Mouse (Mus musculus): ENCODE measurements at regions not wholly inside any gene's neighbourhood (a gene's known extent, or its start where the extent isn't known, plus 50 kb on each side); places are given as distances from the start of the nearest gene placed in this dataset.

DNA sequence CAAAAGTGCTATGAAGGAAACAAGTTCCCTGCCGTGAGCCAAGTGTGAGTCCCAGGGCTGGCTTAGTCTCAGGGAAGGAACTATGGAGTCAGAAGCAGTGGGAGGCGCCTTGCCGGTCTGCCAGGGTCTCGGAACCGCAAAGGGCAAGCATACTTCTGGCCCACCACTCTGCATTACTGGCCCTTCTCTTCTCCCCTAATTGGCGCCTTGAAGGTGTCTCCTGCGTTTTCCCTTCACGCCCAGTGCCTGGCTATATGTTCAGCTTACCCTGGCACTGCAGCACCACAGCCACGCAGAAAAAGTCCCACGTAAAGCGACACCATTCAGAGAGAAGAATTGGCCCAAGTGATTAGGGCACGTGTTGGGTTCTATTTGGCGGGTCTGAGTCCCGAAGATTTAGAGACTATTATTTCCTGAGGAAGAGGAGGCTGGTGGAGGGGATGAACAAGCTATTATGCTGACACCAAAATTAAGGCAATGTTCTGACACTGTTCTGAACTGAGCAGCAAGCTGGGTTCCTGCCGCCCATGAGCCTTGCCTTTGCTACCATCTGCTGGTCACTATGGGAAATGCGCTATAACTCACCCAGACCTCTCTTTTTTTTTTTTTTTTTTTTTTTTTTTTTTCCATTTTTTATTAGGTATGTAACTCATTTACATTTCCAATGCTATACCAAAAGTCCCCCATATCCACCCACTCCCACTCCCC lies 288.5 kb upstream of the Jmjd1c start:
- no peak for ATAC-seq

DNA sequence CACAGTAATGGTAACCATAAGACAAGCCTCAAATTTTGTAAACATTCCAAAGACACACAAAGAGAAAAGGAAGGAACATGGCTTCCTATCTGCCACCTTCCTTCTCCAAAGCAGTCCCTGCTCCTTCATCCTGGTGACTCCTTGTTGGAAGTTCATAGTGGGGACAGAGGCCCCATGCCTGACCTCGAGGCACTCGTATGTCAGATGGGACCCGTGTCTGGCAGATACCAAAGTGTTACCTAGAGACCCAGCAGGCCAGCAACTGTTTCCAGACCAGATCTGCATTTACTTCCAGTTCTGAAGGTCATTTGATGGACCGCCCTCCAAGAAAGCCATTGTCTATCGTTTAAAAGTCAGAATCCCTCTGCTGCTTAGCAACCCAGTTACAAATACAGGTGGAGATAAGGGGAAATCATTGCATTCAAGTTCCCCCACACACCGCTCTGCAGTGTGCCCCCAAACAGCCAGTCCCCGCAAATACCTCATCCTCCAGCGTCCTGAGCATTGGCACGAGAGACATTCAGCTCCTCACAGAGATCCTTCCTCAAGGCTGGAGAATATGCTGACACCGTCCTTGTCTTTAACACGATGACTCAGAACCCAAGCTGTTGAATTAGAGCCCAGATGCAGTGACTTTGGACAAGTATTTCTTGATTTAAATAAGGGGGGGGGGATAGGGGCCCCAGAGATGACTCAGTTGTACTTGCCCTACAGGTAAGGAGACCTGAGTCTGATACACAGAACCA lies 283.2 kb upstream of the Jmjd1c start:
- no peak for ATAC-seq

DNA sequence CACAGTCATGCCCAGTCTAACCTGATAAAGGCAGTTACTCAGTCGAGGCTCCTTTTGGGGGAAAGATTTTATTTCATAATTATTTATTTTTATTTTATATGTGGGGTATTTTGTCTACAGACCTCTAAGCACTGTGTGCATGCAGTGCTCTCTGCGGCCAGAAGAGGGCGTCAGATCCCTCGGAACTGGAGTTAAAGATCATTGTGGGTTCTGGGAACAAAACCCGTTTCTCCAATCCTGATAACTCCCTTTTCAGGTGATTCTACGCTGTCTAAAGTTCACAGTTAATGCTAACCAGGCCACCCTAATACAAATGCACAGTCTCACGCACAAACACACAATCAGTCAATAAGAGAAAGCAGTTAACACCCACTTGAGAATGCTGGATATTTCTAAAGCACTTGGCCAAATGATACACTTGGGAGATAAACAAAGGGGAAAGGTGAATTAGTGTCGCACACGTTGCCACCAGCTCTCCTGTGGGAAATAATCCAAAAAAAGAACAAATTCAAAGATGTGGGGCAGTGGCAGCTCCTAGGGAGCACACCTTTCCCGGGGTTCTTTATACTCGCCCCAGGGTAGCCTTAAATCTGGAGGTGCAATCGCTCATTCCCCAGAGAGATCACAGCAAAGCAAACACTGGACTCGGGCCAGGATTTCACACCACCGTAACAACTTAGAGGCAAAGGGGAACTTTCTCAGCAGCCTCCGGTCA lies 281.9 kb upstream of the Jmjd1c start:
- no peak for ATAC-seq

DNA sequence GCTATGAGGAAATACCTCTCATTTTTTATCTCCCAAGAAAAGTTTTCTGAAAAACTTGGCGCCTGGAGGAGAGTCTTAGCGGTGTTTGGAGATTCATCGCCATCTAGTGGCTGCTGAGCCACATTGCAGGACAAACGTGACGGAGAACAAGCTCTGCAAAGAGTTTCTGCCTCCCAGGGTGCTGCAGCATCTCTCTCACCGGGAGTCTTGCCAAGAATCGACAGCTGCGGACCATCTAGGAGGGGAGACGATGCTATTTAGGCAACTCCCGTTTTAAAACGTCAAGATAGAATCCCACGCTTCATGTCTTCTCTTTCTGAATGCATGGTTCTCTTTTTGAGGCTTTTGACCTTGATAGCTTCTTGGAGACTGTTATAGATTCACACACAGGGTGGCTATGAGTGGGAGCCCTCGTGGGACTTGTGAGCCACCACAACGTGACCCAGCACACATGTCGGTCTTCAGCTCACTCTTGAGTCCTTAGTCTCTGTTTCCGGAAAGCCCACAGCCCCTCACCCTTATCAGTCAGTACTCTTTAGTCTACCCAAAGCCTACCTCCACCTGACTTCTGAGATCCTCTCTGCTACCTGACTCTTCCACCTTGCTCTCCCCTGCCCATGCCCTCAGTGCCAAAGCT lies 281.2 kb upstream of the Jmjd1c start:
- no peak for ATAC-seq

DNA sequence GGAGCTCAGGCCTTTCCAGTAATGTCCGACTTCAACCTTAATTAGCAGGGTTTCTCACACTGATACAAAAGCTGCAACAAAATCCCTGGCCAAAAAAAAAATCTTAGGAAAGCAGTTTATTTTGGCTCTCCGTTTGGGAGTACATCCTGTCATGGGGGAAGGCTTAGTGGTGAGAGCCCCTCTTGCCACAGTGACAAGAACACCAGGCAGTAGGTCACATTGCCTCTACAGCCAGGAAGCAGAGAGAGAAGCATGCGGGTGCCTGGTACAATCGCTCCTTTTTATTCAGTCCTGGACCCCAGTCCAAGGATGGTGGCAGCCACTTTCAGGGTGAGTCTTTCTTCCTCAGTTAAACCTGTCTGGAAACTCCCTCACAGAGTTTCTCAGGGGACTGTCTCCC lies 280.0 kb upstream of the Jmjd1c start:
- no peak for ATAC-seq

DNA sequence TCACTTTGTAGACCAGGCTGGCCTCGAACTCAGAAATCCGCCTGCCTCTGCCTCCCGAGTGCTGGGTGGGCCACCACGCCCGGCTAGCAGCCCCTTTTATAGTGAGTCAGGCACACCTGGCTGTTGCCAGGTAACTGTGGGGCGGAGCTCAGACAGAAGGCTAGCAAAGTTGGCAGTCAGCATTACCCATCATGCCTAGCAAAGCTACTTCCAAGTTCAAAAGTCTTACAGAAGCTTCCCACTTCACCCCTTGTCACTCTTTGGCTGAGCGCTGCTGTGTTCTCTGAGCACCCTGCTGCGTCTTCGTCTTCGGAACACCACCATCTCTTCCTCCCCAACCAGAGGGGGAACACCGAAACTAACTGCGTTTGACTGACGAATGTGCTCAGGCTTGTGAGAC lies 279.1 kb upstream of the Jmjd1c start:
- ATAC-seq: no peak

DNA sequence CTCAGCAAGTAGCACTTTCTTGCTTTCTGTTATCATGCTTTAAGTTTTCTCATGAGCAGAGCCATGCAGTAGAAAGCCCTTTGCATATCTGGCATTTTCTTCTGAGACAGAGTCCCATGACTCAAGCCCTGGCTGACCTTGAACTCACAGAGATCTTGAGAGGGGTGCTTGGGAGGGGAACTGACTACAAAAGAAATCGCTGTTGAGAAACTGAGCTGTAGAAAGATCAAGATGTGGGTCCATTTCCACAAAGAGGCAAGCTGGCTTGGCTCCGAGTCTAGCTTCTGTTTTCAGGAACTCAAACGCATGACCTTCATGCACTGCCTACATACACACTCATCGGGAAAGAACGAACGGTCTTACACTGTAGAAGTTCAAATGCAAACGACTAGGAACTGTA lies 278.0 kb upstream of the Jmjd1c start:
- no peak for ATAC-seq

DNA sequence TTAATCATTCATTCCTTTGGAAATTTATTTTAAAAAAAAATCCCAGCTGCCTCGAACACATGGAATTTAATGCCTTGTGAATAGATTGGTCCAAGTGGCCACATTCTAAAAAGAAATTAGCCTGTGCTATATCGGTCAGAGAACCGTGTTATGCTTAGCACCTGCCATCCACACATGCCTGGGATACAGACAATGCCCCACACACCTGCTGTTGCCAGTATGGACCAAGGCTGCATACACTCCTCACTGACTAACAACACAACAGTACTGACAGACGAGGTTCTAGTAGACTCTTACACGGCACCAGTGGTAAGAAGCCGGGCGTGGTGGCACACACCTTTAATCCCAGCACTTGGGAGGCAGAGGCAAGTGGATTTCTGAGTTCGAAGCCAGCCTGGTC lies 276.4 kb upstream of the Jmjd1c start:
- no peak for ATAC-seq

DNA sequence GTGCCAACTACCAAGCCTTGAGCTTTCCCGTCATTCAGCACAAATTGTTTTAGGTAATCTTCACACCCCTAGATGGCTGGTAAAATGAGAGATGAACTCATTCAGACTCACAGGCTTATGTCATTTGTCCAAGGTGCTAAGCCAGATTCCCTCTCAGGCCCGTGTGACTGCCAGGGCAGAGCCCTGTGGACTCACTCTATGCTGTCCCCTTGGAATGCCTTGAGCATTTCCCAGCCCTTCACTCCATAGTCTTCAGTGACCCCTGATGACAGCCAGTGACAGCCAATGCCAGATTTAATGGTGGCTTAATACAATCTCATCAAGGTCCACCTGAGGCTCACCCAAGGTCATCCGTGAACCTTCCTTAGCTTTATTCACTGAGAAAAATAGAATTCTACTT lies 270.2 kb upstream of the Jmjd1c start:
- no peak for ATAC-seq

DNA sequence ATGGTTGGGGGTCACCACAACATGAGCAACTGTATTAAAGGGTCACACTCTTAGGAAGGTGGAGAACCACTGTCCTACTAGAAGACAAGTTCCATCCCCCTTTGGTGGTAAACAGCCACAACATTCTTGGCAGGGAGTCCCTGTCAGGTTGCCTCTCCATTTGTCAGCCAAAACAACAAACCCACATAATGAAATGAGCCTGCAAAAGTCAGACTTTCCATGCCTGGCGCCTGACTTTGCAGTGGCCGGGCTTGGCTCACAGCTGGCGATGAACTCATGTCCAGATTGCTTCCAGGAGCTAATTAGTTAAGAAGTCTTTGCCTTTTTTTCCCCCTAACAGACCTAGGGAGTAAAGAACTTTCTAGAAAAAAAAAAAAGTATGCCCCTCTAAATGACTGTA lies 269.6 kb upstream of the Jmjd1c start:
- no peak for ATAC-seq

DNA sequence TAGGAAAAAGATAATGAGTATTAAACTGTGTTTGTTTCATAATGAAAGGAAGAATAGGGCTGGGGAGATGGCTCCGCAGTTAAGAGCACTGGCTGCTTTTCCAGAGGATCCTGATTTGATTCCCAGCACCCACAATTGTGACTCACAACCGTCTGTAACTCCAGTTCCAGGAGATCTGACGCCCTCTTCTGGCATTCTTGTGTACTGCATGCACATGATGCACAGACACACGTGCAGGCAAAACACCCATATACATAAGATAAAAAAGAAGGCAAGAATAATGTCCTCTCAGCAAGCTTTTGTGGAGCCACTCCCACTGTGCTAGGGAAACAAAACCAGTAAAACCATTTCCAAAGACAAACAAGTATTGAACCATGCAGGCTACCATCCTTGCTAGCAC lies 261.0 kb upstream of the Jmjd1c start:
- ATAC-seq: no peak

DNA sequence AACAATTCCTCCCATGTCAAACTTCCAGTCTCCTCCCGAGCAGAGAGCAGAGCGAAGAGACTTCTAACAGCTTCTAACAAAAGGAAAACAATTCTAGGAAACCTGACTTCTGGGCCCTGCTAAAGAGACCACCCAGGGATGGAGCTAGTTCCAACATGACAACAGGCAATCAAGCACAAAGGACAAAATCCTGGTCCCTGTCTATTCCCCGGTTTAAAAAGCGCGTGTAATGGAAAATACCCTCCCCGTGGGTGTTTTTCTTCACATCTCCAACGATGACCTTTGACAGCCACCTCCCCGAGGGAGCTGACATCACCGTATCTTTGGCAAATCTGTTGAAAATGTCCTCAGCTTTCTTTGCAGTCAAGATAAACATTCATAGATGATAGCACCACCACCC lies 256.9 kb upstream of the Jmjd1c start:
- no peak for ATAC-seq

DNA sequence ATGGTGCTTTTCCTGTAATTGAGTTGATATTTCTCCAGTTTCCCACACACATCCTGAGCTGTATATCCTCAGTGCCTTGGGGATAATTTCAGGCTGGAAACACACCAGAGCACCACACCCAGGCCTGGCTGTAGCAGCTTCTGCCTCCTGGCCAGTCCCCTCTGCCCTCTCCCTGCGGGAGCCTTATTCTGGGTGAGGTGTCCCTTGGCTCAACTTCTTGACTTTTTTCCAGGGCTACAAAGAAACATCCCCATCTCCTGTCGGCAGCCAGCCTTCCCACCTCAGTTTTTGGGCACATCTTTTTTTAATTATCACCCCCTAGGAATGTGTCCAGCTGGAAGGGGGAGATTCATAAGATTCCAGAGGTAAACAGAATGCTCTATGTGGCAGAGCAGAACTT lies 252.7 kb upstream of the Jmjd1c start:
- ATAC-seq: no peak

DNA sequence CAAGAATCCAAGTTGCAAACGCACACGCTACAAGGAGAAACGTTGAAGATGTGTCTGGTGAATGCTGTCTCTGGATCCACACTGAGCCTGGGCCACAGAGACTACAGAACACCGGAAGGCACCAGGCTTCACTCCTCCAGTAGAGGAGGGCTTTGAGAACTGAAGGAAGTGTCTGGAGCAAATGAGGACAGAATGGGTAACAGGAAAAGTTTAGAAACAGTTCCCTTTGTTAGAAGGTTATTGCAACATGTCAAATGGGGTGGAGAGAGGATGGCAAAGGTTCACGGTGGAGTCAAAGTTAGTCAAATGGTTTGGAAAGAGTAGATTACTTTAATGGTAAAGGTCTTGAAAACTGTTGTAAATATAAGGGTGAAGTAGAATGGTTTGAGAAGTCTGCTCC lies 247.1 kb upstream of the Jmjd1c start:
- ATAC-seq: no peak

DNA sequence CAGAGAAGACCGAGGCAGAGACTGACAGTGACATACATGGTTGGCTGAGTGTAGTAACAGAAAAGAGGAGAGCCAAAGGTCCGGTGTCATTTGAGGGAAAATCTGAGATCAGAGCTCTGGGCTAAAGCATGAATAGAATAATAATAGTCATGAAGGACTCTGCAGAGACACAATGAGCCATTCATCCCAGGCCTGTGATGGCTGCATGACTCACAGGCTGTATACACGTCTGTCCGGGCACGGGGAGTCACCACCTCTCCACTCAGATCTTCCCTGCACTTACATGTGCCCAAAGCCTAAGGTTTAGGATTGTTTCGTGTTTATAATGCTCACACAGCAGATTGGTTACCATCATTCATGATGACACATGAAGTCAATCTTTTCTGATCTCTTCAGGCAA lies 246.2 kb upstream of the Jmjd1c start:
- ATAC-seq: no peak

DNA sequence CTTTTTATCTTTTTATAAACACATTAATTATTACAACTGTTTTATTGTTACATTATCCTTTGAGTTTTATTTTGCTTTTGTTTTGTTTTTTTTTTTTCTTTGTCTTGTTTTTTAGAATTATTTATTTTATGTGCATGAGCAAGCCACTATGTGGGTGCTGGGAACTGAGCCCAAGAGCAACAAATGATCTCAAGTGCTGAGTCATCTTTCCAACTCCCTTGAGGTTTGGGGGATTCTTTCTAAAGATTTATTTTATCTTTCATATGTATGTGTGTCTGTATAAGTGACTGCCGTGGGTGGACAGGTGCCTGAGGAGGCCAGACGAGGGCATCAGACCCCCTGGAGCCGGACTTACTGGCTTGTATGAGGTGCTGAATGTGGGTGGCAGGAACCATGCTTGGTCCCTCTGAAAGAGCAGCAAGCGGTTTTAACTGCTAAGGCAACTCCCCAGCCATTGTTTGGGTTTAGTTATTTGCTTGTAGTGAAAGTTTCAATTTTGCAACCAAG lies 244.9 kb upstream of the Jmjd1c start:
- no peak for ATAC-seq

DNA sequence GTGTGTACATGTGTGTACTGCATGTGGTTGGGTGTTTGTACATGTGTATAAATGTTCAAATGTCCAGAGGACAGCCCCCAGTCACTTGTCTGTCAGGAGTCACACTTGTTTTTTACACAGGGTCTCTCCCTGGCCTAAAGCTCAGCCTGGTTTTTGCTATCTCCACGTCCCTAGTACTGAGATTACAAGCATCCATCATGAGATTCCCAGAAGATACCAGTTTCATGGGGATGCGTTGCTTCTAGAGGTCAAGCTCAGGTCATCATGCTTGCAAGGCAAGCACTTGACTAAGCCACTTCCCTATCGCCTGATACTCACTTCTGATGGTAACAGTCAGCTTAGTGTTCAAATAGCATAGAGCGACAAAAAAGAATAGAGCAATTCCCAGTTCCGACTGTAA lies 244.1 kb upstream of the Jmjd1c start:
- no peak for ATAC-seq

DNA sequence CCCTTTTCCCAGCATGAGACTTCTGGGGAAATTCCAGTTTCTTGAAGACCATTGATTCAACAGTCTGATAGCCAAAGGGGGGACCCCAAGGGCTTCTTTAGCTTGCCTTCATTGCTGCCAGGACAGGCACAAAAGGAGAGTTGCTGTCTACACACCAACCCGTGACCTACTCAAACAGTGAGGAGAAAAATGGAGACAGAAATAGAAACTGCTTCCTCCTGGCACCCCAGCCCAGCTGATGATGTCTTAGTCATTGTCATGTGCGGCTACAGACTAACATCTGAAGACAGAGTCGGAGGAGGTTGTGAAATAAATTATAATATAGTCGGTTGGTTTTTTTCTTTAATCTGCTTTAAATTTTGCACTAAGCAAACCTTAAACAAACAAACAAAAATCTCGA lies 243.2 kb upstream of the Jmjd1c start:
- ATAC-seq: peak; percentile 56

DNA sequence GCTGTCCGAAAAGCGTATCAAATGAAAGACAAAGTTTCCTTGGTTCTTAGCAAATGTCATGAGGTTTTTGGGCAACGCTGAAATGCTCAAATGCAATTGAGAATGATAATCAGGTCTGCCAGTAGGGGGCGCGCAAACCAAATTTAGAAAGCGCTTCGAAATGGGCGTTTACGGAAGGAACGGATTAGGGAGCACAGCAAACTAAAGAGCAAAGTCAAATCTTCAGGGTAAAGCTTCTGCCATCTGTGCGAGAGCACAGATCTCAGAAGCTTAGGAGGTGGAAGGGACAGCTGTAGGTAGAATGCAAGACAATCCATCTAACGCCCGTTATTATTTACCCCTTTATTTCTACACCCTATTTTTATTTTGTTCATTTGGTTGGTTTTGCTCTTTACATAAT lies 242.7 kb upstream of the Jmjd1c start:
- ATAC-seq: peak; percentile 69

DNA sequence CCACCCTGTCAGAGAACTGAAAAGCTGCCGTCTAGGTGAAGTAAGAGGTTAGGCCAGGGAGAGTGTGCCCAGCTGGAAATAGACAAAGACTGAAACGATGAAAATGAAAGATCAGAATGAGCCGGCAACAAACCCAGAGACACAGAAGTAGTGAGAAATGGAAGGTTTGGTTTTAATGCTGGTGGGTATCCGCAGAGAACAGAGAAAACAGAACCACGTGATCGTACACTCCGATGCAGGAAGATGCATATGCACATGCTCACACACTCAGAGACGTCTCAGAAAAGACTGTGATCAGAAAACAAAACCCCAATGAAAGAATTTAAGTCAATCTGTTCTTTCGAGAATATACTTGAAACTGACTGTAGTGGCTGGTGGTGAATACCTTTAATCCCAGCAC lies 241.0 kb upstream of the Jmjd1c start:
- ATAC-seq: no peak

DNA sequence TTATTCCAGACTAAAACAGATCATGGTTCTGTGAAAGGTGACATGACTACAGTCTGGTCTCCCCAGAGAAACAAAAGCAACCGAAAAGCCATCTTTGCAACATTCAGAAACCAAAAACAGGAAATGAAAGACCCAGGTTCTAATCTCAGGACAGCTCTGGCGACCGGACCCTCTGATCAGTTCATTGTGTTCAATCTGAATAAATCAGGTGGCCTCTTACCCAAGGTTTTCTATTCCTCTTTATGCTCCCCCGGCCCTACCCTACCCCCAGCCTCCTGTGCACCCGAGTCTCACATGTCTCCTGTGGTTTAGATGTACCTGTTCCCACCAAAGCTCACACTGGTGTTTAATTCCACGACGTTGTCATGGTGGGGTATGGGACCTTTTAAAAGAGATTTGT lies 238.6 kb upstream of the Jmjd1c start:
- no peak for ATAC-seq

DNA sequence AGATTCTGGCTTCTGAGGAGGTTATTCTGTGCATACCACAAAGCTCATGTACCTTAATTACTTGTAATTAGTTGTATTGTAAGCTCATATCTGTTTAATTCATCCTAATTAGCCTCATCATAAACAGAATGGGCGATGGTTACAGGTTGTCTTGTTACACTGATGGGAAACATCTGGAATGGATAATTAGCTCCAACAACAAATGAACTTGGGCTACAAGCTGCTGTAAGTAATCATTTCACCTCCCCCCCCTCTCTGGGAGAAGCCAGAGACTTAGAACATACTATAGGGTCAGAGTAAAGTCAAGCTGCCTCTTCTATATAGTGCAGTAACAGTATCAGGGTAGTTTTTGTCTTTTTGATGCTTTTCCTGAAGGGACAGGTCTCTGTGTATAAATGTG lies 234.5 kb upstream of the Jmjd1c start:
- no peak for ATAC-seq

DNA sequence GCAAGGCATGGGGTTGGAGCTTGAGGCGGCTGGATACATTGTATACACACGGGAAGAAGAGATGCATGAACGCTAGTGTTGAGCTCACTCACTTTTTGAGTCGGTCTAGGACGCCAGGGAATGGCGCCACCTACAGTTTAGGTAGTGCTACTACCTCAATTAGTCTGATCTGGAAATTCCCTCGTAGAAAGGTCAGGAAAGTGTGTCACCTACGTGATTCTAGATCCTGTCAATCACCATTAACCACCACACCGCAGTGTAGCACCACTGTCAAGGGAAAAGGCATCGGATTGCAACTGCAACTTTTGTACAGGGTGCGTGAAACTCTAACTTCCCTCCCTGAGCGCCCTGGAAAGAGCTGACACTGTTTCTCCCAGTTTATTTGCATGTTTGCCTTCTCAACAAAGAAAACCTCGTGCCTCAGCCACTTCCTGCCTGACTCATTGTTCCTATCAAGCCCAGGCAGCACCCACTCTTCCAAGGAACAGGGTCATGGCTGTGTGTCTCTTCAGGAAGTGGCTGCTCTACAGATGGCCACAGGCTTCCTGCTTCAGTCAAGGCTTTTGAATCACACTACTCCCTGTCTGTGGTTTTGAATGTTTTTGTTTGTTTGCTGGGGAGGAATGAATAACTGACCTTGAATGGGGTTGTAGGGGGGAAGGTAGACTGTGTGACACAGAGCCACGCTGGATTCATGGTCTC lies 231.6 kb upstream of the Jmjd1c start:
- ATAC-seq: peak; percentile 90
